Mouse (Mus musculus) left cerebral cortex, postnatal 4 days (tissue): ENCODE results near the gene Serpinc1. TPM values are rescaled to one million over a fixed set of nuclear protein-coding genes. Genes with fewer than 3 reads are reported as not detected.
"Not testable (repeated sequence)": the region's sequence is repeated elsewhere in the genome, so short reads cannot be mapped to it uniquely, and the experiment has no call there.

Source experiments
- DNase-seq: peaks from one replicate; pipeline ENCODE4 v3.0.0-alpha.2; 2022
- intact Hi-C: fragments of 180-260 bp; cut with DNase I; formaldehyde crosslinking; loops from one replicate; pipeline ENCODE4 v1.15.1; 2025
- total RNA-seq, 2 experiments: library from RNA; stranded (reverse); gene quantifications; 2 replicates each; pipeline ENCODE4 v1.2.3; 2021

Serpinc1 gene
- total RNA-seq, 2 experiments from 2014 or later = 0.22 to 0.34 TPM

DNA sequence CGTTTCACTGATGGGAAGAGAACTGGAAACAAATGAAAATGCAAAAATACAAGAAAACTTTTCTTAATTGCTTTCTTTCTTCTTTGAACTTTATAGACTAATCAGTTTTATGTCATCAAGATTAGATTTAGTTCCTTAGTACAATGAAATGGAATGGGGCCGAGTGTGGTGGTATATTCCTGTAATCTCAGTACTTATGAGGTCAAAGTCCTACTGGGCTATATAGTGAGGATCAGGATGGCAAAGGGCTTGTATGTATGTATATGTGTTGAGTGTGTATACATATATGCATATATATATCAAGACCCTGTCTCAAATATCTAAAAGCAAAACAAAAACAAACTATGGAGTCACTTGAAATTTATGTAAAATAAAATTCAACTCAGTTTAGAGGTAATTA, 38.0 kb downstream of the Serpinc1 start:
- intact Hi-C loops = no loop called here
- DNase-seq = no peak

DNA sequence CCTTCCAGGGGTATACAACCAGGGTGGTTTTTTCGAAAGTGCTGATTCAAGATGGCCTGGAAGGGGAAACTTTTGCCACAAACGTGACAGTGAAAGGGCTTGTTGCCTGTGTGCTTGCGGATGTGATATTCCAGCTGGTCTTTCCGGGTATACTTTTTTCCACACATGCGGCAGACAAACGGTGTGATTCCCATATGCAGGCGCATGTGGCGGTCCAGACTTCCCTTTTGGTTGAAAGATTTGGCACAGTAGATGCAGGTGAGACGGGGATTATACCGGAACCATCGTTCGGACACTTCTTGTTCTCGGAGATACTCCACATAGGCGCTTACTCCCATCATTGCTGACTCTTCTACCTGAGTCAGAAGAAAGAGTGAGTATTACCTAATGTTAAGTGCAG, 41.7 kb downstream of the Serpinc1 start:
- no peak for DNase-seq
- intact Hi-C loops = loop anchor here (10.0 kb wide), 1 partner anchor 55 kb away; no protein-coding TSS in a partner anchor

DNA sequence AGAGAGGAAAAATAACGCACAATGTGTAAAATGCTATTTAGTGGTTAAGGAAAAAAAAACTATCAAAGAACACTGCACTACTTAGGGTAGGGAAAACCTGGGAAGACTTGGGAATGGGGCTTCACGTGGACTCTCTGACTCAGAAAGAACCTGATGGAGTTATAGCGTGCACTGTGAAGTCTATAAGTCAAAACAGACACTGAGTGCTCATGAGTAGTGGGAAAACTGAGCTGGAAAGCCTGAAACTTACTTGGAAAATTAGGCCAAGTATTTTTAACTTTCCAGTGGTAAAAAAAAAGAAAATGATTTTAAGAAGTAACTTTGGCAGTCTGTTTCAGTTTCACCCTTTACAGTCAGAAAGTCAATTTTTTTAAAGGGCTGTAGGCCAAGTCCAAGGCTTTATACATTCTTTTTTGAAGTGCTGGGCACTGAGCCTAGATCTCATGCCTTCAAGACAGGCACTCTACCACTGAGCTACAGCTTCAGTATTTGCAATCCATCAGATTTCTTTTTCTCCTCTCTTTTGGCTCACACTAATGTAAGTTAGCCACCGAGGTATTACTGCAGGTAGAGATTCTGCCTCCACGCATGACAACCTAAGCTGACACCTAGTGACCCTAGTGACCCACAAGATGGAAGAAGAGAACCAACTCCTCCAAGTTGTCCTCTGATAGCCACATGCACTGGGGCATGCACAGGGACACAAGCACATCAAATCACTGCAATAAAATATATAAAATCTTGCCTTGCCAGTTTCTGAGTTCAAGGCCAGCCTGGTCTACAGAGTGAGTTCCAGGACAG, 47.2 kb downstream of the Serpinc1 start:
- intact Hi-C loops = loop anchor here (10.0 kb wide), 1 partner anchor 61 kb away; no protein-coding TSS in a partner anchor
- no peak for DNase-seq

DNA sequence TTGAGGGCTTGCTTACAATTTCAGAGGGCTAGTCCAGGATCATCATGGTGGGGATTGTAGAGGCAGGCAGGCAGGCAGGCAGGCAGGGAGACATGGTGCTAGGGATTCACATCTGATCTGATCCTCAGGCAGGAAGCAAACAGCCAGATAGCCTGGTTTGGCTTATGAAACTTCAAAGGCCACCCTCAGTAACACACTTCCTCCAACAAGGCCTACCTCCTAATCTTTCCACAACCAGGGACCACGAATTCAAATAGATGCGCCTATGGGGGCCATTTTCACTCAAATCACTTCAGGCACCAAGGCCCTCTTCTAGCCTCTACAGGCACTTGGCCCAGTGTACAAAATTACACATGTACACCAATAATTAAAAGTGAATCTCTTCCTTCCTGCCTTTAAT, 48.8 kb downstream of the Serpinc1 start:
- no peak for DNase-seq
- intact Hi-C loops = loop anchor here (10.0 kb wide), 1 partner anchor 62 kb away; no protein-coding TSS in a partner anchor

DNA sequence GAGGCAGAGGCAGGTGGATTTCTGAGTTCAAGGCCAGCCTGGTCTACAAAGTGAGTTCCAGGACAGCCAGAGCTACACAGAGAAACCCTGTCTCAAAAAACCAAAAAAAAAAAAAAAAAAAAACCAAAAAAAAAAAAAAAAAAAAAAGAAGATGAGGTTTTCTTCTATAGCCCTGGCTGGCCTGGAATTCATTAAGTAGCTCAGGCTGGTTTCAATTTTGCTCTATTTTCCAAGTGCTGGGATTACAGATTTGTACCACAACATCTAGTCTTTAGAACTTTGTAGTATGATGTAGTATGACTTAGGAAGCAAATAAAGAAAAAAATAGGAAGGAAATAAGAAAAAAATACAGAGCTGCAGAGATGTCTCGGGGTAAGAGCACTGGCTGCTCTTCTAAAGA, 50.0 kb downstream of the Serpinc1 start:
- intact Hi-C loops = loop anchor here (10.0 kb wide), 1 partner anchor 64 kb away; no protein-coding TSS in a partner anchor
- DNase-seq = not testable (repeated sequence)

DNA sequence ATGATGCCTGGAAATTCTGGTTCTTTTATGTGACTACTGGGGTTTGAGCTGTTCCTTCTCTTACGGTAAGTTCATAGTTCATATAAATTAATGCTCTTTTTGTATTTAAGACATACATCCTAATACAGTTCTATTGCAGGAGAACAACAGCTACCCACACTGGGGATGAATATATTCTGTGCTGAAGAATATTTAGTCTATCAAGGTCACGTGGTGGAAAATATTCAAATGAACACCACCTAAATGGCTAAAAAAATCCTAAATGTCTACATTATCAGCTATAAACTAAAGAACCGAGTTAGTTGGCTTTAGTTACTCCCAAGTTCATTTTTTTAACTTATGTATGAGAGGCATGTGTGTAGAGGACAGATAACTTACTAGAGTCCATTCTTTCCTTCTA, 51.7 kb downstream of the Serpinc1 start:
- intact Hi-C loops = no loop called here

DNA sequence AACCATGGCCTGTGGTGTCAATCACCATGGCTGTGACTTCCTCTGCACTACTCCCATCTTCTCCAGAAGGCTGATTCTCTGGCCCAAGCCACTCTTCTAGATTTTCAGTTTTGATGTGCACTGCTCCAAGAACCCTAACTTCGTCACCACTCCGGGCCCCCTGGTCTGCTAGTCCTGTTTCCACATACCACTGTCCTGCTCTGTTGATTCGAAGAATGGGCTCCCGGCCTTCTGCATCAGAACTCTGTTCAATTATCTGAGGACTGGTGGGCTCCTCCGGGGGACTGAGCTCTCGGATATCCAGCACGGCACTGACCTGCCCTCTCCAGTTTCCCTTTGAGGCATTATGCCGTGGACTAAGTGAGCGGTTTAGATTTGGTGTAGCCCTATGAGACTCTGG, 53.5 kb downstream of the Serpinc1 start:
- DNase-seq = no peak
- intact Hi-C loops = no loop called here

More for the DNA sequence above, 51.7 kb downstream of the Serpinc1 start:
- no peak for DNase-seq

DNA sequence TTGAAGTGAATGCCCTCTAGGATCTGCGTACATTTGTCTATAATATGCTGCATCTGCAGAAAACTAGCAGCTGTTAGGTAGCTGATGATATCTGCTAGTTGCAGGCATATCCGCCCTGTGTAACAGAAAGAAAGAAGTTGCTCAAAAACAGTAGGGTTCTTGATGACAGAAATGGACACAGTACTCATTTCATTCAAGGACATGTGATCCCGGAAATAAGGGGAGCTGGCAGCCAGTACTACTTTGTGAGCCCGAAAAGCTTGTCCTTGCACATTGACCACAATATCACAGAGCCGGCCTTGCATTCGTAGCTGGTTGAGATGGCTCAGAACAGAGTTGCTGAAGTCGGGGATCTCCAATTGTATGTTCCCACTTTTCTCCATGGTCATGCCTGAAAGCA, 54.0 kb downstream of the Serpinc1 start:
- intact Hi-C loops = no loop called here
- DNase-seq = no peak

DNA sequence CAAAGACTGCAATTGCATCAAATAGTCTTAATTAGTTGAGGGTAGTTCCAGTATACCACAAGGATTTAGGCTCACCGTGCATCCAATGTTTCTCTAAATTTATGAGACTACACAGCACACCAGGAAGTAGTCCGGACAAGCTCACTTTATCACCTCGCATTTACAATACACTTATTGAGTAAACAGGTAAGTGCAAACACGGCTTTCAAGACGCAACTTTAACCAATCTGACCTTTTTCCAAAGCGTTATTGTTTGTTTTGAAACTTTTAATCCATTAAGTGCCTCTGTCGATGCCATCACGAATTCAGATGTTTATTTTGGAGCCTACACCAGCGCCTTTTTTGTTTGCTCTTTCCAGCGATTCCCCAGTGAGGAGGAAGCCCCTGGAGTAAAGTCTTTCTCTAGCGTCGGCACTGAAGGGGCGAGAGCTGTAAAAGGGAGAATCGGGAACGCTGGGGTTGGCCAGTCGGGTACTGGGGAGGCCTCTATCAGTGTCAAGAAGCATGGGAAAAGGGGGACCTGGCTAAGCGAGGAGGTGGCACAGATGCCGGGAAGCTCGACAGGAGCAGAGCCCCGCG, 55.6 kb downstream of the Serpinc1 start:
- intact Hi-C loops = no loop called here
- no peak for DNase-seq

DNA sequence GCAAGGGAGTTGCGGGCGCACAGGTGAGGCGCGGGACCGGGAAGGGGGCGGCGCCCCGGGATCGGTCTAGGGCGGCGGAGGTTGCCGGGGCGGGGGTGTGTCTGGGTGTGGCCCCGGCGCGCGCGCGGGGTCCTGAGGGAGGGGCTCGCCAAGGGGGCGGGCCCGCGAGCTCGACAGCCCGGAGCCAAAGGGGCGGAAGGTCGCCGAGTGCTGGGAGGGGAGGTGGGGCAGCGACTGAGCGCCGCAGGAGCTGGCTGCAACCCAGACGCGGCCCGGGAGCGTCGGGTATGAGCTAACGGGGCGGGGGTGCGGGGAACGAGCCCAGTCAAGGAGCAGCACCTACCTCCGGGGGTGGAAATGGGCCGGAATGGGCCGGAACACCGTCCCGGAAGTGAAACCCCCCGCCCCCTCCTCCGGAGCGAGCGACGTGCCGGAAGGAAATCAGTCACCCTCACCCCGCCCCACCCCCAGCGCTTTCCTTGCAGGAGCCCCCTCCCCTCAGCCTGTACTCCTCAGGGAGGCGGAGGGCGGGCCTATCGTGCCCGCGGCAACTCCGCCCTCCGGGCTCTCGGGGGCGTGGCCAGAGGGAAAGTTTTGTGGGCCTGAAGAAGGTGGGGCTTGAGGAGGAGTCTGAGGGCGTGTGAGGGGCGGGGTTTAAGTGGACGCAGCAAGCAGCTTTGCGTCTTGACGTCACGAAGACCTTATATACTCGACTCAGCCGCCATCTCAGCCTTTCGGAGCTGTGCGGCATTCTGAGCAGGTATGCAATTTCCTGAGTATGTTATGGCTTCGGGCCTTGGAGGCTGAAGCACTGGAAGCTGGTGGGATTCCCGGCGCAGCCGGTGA, 56.3 kb downstream of the Serpinc1 start, which contains the start of gene Zbtb37:
Zbtb37 (minus strand) TSS at position 415 of the 846 bp plus-strand sequence.
- peak; percentile 100 for DNase-seq
- intact Hi-C loops = no loop called here

DNA sequence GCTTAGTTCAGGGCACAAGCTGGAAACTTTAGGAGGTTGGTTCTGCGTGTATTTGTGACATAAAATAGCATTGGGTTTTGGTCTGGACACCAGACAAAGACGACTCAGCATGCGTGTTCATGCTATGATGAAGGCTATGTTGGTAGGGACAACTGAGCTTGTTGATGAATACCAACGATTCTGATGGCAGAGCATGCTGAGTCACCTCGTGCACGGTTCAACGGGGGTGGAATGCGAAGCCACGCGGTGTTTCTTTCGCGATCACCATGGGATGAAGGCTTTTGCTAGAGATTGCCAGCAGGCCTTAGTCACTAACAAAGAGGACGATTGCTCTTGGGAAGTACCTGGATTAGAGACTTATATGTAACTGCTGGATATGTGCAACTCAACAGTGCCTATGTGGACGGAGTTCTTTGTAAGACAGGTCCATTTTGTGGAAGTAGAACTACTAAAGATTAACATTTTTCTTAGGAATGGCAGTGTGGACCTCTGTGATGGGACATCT, 56.9 kb downstream of the Serpinc1 start:
- intact Hi-C loops = no loop called here
- no peak for DNase-seq

DNA sequence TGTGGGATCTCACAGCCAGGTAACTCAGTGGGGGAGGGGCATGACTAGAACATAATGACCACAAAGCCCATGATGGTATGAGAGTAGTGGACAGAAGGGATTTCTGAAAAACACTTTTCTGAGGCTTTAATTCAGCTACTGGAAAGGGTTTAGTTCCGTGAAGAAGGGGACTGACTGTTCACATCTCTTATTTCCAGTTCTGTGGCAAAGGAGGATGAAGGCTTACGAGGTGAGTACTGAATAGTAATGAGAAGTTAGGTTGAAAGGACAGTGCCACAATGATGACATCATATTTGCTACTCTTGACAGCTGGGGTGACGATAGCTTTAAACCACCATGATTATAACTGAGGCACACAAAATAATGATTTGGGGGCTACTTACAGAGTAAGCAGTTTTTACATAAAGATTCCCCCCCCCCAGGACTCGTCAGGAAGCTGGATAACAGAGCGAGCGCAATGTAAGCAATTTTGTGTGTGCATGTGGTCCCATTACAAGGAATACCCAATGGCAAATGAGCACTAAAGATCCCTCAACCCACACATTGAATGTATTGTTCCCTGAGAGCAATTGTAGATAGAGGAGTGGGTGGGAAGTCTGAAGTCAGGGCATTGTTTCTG, 57.5 kb downstream of the Serpinc1 start:
- peak; percentile 15 for DNase-seq
- intact Hi-C loops = no loop called here

DNA sequence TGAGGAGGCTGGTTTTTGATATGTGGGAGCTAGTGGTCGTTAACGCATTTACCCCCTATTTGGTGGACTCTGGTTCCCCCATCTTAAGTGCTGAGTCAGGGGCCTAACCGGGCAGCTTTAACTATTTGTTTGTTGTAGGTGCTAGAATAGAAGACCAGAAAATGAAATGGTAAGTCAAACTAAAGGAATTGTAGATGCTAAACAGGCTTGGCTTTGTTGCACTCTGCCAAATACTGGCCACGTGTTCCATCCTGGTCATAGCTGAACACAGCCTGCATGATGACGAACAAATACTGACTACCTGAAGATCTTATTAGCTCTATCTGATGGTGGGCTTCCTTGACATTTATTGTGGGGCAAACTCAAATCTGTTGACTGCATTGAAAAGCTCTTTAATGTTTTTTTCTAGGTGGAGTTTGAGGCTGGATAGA, 58.0 kb downstream of the Serpinc1 start:
- no peak for DNase-seq
- intact Hi-C loops = no loop called here

DNA sequence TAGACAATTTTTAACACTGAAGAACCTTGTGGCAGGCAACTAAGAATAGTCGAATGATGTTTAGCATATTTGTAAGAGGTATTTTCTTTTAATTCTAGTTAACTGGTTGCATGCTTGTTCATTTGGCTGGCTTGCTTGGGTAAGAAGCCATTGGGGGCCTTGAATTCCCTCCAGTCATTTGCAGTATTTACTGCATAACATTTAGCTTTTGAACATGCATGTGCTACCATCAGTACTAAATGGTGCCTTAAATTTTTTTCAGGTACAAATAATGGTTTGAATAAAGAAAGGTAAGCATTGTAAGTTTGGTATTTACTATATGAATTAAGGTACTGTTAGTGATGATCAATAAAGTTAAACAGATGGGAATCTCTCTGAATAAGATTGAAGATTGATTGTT, 58.6 kb downstream of the Serpinc1 start:
- DNase-seq = no peak
- intact Hi-C loops = no loop called here

DNA sequence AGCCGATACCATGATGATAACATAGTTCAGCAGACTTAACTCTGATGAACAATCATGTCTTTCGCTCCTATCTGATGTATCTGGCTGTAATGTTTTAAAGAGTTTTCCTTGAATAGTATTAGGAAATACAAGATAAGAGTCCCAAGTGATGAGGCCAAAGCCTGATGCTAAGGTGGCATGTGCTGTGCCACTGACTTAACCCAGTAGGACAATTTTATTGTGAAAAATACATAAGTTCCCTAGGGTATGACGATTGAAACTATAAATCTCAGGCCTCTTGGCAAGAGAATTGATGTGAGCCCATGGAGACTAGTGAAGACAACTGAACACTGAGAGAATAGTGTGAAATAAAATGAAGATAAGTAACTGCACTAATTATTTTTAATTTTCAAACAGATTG, 59.2 kb downstream of the Serpinc1 start:
- intact Hi-C loops = no loop called here
- DNase-seq = no peak

DNA sequence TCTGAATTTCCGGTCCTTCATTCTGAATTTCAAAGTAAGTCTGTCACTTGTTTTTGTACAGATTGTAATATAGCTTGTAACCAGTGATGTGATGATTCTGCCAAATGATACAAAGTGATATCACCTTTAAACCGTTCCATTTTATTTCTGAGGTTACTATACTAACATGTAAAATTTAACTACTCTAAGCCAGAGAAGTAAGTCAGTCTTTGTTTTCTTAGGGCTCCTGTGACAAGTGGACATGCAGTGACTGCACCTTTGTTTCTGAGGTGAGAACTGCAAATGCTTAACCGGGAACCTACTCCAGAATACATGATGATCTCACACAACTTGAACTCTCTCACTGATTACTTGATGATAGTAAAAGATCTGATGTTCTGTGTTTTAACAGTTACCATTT, 59.6 kb downstream of the Serpinc1 start:
- DNase-seq = no peak
- intact Hi-C loops = no loop called here

DNA sequence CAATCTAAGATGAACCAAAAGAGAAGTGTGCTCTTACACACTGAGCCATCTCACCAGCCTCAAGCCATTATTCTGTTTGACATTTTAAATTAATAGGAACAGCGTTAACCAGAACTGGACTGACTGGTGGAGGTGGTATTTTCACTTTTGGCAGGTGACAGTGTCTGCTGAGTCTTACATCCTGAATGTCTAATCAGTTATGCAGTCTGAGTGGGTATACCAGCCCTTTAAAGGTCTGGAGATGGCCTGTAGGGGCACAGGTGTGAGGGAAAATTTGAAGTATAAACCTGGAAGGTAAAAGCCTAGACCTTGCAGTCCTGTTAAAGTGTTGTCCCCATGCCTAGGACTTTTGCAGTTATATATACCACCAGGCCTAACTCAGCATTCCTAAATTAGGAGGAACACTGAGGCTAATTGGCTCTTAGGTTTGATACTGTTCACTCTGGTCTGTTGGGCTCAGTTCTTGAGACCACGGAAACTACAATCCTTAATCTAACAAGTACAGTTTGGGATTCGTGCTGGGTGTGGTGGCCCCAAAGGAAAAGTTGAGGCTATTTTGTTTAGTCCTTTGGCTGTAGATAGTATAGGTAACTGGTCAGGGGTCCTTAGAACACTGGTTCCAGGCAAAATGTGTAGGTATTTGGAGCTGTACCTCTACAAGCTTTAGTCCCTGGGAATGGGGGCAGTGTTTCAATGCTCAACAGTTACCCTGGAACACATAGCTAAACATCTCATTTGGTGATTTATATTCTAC, 60.8 kb downstream of the Serpinc1 start:
- intact Hi-C loops = no loop called here
- no peak for DNase-seq

DNA sequence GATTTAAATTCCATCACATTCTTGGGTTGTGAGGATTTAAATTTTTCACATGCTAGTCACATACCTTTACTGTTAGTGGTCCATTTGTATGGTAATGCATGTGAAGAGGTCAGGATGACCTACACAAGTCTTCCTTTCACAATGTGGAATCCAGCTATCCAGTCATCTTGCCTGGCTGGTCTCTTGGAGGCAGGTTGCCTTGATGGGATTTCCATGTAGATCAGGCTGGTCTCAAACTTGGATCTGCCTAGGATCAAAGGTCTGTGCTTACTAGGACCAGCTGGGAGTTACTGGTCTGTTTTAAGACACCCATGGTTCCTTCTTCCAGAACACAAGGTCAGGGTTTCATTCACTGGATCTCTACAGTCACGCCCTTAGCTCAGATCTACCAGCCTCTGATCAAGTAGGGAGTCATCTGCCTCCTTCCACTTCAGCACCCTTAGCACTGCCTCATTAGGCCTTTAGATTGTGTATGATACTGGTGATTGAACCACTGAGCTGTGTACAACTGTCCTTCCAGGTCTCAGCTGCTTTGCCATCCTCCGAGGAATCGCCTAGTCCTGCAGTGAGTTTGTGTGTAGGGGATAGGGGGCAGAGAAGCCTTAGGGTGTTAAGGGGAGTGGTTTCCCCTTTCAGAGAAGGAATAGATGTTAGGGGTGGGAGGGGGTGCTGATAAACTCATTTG, 61.5 kb downstream of the Serpinc1 start:
- intact Hi-C loops = no loop called here
- no peak for DNase-seq

DNA sequence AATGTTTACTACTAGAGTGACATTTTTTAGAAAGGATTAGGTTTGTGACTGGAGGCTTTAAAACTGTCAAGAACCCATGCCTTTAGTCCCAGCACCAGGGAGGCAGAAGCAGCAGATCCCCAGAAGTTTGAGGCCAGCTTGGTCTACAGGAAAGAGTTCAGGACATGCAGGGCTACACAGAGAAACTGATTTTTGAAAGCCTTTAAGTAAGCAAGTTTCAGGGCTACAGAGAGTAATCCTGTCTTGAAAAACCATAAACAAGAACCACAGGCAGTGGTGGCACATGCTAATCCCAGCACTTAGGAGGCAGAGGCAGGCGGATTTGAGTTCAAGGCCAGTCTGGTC, 62.0 kb downstream of the Serpinc1 start:
- intact Hi-C loops = no loop called here

More for the DNA sequence above, 62.0 kb downstream of the Serpinc1 start:
- no peak for DNase-seq
